Mouse (Mus musculus) E14TG2a.4 (cell line): ENCODE measurements at regions not wholly inside any gene's neighbourhood (a gene's known extent, or its start where the extent isn't known, plus 50 kb on each side); places are given as distances from the start of the nearest gene placed in this dataset.

Experiments
- CTCF ChIP-seq: conservative IDR thresholded peaks from 2 replicates; pipeline ENCODE4 v1.5.1; 2014; ENCODE audit warnings: low read length
- POU5F1 ChIP-seq: IDR thresholded peaks from 2 replicates; pipeline ENCODE4 v1.6.1; 2014; ENCODE audit warnings: low read length, borderline replicate concordance

DNA sequence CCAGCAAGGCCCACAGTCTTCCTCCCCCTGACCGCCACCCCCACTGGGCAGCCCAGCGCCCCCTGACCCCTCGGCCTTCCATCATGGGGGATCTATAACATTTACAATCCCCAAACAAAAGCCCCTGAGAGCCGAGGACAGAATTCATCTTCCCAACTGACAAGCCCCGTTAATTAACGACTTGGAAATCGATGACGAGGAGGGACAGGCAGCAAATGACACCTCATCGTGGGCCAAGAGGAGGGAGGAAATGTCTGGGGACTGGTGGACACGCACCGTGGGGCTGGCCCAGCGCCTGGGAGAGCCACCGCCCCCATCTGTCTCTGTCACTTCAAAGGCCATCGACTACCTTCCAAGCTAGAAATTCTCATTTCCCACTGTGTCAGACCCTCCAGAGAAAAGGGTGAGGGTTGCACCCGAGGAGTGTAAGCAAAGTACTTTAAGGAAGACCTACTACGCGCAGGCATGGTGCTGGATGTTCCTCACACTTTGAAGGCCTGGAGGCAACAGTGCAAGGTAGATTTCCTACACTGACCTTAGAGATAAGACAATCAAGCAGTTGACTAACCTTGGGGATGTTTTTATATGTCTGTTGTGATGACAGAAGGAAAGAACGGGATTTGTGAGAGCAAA lies 146.4 kb downstream of the Mrm1 start:
- no peak for TF ChIP-seq CTCF
- no peak for TF ChIP-seq POU5F1
